Mouse (Mus musculus): Measurements from ENCODE around the gene Slc44a5.

DNA sequence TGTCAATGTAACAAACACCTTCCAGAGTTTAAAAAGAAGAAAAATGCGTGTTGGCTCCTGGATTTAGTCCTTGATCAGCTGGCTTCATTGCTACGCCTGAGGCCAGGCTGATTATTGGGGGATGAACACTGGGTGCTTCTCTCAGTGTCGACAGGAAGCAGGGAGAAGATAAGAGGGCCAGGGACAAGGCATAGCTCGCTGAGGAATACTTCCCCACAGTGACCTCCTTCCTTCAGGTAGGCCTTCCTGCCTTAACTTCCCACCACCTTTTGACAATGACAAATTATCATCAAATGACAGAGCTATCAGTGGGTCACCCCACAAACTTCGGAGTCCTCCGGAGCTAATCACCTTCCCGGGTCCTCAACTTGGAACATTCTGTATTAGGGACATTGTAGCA, 242.1 kb downstream of the Slc44a5 start:
- TF ChIP-seq CTCF (IDR thresholded peaks at IDR 0.05; ENCODE audit: low read depth, low read length) (no peak), POLR2A (IDR thresholded peaks at IDR 0.05; ENCODE audit: insufficient read depth, low read length) (no peak)

All from ES-Bruce4 (cell line).